Mouse (Mus musculus): ENCODE data around the gene Layn.

The Layn gene

DNA sequence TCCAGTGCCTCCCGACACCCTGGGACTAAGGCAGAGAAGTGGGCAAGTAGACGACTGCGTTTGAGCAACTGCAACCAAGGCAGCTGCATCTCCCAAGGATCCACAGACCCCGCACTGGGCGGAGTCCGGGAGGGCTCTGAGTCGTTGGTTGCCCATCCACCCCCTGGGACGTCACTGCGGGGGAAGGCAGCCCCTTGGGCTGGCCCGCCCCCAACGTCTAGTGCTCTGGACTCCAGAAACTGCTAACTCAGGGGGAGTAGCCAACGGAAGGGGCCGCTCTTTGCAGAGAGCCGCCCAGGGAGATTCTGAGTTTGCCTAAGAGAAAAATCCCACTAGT is at the start of gene Layn:
TSS of gene Layn (minus strand) at position 116 of the 337 bp plus-strand sequence.
- no peak for DNase-seq (ENCODE audit: extremely low read depth, low read depth)

DNA sequence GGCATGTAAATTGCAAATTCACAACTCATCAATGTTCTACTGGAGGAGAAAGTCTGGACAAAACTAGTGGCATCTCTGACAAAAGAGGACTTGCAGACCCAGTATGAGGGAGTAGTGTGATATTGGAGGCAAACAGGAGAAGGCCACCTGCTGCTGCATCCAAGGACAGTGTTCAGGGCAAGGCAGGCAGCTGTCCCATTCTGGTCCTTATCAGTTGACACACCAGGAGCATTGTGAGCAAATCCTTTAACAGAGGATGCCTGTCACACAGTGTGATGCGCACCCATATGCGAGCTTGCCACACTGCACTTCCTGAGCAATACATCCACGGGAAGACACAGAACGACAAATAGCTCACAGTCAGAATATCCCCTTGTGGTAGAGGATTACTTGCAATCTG is 37.9 kb upstream of the Layn start:
- DNase-seq (ENCODE audit: extremely low read depth, low read depth): no peak

DNA sequence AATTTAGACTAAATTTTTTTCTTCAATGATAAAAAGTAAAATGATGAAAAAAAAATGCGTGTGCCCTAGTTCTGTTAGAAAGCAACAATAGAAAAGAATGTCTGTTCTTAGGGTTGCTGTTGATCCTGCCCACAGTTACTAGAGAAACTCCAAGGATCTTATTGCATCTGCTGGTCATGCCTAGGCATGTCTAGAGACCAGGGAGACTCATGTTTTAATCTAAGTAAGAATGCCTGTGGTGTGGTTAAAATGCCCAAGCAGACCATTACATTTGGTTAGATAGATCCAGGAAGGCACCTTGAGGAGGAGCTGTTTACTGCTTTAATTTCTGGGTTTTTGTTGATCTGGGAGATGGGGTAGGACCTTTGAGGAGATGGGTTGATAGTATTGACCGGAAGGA is 28.9 kb upstream of the Layn start:
- no peak for DNase-seq (ENCODE audit: extremely low read depth, low read depth)

DNA sequence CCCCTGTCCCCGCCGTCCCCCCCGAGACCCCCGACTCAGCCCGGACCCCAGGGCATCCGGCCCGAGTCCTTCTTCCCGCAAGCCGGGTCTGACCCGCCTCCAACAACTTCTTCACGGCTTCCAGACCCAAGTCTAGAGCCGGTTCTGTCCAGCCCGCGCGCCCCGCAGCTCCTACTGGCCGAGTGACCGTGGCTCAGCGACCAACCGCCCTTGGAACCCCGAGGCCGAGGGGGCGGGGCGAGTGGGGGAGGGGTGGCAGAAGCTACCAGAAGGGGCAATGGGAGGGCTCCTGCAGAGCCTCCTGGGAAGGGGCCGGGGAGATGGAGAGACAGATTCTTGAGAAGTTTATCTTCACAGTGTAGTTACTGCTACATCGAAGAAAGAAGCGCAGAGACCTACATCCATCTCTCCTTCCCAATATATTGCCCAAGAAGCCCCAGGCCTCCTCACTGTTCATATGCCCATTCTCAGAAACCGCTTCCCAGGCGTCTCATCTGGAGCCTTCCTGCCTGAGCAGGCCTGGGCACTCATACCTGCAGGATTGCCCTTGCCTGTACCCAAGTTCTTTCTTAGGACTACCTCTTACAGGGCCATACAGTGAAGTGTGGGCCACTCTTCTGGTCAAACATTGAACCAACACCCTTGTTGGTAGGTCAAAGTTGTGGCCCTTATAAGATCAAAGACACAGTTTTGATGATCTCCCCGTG is 27.1 kb upstream of the Layn start:
- DNase-seq (ENCODE audit: extremely low read depth, low read depth): no peak

DNA sequence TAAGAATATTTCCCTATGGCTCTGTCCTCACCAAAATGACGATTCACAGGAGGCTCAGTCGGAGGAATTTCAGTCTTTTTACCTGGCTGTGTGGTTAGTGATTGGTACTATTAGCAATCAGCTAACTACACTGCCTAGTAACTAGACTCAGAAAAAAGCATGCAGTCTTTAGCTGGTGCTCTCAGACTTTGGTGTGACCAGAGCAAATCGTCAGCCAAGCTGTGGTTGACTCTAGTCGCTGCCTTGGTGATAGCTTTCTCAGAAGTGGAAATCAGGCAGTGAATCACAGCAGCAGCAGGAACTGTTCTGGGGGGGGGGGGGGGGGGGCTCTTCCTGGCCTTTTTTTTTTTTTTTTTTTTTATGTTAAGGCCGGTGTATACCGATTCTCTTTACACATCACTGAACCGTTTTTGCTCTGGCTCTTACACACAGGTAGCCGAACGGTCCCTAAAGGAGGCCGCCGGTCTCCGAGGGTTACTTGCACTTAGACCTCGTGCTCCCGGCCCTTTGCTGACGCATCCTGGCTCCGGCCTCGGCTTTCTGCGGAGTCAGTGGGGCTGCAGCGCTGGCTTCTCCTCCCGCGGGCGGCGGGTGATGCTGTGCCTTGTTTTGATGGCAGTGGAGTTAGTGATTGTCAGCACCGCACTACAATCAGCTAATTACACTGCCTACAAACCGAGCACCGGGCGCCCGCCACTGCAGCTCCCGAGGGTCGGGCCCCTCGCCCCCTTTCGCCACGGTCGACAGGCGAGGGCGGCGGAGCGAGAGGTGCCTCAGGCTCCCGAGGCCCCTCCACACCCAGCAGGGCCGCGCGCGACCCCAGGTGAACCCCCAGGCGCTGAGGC is 26.3 kb upstream of the Layn start:
- no peak for DNase-seq (ENCODE audit: extremely low read depth, low read depth)

DNA sequence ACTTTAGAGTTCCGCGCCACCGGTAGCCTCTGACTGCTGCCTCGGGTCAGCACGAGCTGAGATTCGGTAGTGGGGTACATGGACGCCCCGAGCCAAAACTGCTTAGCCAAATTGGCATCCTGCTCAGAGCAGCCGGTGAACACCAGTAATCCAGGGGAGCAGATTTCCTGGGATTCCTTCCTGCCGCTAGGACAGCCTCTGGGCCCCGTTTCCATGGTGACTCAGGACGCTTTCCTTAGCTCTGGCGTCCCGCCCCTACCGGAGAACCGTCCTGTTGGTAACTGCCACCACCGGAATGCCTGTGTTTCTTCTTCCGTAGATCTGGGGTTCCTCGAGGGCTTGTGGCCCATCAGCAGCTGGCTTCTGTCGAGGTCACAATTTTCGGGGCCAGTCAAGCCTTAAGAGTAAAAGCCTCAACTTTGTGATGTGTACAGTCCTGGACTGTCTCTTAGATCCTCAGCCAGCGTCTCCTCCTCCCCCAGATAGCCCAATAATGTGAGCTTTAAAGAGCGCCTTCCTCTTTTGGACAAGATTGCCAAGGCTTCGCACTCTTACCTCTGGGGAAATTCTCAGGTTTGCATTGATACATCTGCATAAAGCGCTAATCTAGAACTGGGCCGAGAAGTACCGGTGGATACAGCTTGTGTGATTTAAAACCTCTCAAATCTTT is 25.0 kb upstream of the Layn start, which contains the start of gene 4833427G06Rik:
TSS of gene 4833427G06Rik (minus strand) at position 323 of the 670 bp plus-strand sequence.
- DNase-seq (ENCODE audit: extremely low read depth, low read depth): no peak

DNA sequence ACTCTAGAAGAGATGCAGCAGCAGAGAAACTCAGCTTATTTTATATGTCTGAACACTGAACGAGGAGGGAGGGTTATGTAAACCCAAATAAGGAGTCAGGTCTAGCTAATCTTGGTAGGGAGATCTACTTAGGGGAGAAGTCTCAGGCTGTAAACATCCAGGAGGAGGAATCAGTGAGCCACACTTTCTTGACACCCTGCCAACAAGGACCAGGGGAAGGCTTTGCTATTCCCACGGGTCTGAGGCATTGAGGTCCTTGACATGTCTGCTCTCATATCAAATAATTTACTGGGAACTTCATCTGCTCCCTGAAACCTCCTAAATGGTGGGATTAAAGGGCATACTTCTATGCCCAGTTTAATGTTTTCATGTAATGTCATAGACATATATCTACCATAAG is 19.4 kb upstream of the Layn start:
- DNase-seq (ENCODE audit: extremely low read depth, low read depth): no peak

DNA sequence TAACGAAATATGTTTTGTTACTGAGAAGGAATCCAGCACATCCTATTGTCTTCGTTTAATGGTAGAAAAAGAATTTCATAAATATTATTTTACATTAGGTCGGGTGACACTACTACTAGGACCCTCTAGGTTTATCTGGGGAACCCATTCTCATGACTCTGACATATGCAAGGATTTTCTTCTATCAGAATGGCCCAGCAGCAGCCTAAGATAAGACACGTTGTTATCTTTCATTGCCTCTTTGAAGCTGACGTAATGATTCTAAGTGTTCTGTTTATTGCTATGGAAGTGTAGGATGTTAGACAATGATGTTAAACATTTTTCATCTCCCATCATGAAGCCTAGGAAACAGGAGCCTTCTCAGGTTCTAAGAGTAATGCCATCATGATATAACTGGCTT is 16.8 kb upstream of the Layn start:
- no peak for DNase-seq (ENCODE audit: extremely low read depth, low read depth)

DNA sequence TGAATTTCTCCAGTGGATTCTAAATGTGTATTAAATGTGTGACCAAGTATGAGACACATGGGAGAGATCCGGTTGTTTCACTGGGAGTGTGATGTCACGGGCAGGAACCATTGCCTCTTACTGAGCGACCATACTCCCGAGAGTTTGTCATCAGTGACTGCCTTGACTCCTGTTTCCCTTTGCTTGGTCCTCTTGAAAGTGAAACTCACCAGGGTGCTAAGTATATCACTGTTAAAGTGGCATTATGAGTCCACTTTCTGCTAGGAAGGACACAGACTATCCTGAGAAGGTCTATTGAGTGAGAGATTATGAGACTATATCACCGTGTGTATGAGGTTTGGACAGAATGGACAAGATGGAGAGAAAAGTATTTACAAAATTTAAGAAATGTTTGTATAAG is 4.7 kb upstream of the Layn start:
- no peak for DNase-seq (ENCODE audit: extremely low read depth, low read depth)

DNA sequence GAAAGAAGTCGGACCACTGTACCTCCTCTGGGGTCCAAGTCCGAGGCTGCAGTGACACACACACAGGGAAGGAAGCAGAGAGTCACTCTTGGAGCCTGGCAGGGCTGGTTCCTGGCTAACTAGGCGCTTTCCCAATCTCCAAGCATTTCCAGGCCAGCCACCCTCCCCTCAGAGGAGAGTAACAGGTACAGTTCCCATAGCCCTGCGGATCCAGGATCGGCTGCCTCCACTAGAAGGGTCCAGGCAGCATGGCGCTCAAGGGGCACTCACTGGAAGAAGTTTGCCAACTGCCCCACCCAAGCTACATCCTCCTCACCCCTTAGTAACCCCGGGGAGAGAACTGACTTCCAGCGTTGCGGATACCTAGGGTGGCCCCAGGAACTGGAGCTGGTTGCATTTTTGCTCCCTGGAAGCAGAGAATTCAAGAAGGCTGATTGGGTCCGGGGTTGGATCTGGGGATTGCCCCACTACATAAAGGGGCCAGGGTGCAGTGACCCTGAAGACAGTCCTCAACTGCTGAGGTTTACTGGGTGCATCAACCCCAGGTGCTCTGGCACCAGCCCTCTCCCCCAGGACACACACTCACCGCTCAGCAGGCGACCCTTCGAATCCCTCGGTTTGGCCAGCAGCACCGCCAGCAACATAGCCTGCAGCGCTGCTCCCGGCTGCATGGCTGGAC is 455 bp downstream of the Layn start:
- DNase-seq (ENCODE audit: extremely low read depth, low read depth): no peak

DNA sequence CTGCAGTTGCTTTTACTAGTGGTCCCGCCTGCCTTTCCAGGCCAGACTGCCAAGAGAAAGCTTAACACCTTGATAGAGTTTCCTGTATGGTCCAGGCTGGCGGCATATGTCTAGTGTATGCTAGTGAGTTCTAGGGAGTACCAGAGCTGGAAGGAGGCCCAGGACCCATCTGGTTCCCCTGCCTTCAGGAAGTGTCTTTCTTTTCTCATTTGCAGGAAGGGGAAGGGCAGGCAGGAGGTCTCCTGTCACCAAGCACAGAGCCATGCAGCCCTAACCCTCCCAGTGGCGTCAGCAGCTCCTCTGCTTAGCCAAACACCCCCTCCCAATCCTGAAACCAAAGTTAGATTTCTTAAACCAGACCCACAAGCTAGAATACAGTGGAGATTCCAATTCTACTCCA is 1.1 kb downstream of the Layn start:
- DNase-seq (ENCODE audit: extremely low read depth, low read depth): no peak

DNA sequence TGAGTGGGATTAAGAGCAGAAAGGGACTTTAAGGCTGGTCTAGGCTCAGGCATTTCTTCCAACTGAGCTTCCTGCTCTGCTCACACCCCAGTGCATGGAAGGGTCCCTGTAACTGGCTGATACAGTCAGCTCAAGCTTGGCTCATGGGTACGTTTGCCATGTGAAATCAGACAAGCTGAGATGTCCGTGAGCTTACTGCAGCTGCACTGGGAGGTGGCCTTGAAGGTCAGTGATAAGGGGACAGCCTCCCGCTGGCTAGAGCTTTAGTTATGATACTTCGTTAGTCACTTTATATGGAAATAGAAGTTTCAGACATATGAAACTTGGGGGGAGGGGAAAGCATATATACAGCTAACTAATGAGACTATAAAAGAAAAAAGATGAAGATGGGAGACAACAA is 6.1 kb downstream of the Layn start:
- DNase-seq (ENCODE audit: extremely low read depth, low read depth): no peak

DNA sequence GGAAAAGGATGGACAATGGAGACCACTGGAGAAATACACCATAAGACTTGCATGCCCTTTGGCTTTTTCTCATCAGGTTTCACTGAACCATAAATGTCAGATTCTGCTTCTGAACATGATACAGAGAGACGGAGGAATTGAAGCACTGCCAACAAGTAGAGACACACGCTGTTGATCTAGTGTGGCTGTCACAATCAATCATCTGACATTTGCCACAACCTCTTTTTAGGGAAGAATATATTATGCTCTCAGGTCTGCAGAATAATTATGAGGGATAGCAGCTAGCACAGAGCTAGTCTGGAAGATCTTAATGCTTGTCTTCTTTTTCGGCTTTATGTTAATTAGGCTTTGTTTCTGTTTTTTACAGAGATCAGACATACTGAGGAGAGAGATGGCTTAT is 8.7 kb downstream of the Layn start:
- DNase-seq (ENCODE audit: extremely low read depth, low read depth): no peak

DNA sequence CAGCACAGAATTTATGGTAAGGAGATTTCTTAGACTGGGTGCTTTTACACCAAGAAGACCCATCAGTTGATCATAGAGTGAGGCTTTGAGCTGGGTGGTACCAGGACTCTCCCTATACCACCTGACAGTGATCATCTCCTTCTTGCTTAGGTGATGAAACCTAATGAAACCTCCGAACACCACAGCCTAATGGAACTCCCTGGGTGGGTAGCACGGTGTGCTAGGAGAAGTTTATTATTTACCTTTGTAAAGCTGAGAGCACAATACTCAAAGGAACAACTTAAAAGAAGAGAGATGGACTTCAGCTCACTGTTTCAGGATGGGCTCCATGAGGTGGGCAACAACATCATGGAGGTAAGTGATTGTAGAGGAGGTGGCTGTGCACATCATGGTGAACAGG is 16.3 kb downstream of the Layn start, which contains the start of gene Btg4:
TSS of gene Btg4 (plus strand) at position 301 of the 400 bp plus-strand sequence.
- DNase-seq (ENCODE audit: extremely low read depth, low read depth): no peak

DNA sequence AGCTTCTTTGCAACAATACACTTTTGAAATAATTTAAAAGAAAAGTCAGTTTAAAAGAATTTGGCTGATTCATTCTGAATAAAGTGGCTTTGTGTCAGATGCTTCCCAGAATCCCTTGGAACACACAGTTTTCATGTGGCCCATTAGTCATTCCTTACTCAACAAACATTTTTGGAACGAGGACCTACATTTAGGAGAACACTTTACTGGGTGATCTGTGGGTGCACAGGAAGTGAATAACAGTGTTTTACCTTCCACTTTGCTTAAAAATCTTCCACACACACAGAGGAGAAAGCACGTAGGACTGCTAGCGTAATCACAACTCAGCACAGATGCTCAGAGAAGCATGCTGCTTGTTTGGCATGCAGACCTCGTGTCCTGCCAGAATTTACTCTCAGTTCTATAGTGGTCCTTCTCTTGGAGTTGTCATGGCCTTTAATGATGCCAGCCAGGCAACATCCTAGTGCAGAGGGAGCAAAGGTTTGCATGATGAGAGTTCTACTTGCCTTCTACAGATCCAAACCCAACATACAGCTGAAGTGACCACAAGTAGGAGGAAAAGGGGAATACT is 17.9 kb downstream of the Layn start:
- DNase-seq (ENCODE audit: extremely low read depth, low read depth): no peak

DNA sequence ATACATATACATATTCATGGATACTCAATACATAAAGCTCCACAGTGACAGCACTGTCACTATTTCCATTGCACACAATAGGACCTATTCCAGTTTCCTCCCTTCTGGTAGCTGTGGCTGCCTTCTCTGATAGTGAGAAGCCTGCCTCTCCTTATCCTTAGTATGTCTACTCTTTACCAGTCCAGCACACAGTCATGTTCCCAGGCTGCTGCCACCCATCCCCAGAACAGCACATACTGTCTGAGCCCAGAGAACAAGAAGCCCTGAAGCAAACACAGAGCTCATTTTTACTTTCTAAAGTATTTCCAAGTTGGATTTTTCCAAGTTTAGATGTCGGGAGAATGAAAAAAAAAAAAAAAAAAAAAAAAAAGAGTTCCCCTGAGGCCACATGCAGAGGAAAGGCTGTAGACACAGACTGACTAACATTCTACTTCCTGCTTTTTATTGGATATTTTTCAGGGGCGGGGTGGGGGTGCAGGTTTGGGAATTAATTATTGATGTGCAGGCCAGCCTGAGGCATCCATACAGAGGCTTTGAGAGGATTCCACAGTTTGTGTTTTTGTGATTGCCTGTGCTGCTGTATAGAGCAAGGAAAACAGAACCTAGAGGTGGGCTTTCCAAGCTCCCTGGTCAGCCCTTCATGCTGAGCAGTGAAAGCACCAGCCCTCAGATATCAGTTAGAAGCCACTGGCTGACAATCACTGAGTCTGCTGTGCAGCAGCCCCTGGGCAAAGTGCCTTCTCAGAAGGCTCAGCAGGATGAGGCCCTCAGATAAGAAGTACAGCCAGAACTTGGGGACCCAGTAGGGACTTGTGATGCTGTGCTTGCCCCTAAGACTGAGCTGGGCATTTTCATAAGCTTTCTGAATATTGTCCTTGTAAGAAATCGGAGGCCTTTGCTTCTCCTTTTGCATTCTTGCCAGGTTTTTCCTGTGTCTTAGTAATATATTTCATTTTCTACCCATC is 20.3 kb downstream of the Layn start:
- peak; percentile 66 for DNase-seq (ENCODE audit: extremely low read depth, low read depth)

DNA sequence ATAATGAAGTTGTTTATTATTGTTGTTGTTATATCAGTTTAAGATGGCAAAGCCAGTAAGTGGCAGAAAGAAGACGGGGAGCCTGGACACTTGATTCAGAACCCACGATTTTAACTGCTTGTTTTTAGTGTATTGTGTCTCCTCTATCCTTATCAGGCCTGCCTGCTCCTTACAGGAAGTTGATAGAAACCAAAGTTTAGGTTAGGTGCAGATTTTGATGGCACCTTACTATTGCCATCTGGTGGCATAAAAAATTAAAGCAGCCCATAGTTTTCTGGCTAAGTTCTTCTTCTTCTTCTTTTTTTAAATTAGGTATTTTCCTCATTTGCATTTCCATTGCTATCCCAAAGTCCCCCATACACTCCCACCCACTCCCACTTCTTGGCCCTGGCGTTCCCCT is 24.7 kb downstream of the Layn start:
- peak; percentile 45 for DNase-seq (ENCODE audit: extremely low read depth, low read depth)

DNA sequence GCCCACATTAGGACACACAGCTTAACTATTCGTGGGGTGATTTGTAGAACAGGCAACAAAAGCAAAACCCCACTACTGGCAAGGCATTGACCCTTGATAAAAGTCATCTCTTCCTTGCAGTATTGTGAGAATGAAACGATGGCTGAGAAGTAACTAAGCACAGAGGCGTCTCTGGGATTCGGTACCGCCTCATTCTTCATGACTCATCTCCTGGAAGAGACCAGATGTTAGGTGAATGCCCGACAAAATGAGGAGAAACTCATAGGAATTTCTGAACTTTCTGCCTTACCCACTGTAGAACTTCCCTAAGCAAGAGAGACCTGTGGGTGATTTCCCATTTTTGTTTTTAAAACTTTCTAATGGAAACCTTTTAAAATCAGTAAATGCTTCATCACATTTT is 34.8 kb downstream of the Layn start:
- DNase-seq (ENCODE audit: extremely low read depth, low read depth): no peak

DNA sequence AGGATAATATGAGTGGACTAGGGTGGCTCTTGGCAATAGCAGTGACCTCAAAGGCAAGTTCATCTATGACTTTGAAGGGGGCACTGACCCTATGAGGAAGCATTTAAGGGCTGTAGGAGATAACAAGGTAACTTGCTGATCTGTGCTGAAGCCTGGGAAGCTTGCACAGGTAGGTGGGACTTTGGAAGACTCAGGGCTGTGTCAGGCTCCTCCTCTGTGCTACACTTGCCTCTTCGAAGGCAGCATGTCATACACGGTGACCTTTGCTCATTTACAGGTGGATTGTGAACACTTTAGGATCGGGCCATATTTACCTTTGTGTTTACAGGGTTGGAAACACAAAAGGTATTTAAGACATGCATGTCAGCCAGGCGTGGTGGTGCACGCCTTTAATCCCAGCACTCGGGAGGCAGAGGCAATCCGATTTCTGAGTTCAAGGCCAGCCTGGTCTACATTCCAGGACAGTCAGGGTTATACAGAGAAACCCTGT is 35.4 kb downstream of the Layn start:
- no peak for DNase-seq (ENCODE audit: extremely low read depth, low read depth)

Data from MEL-GATA-1-ER (cell line).